Mouse (Mus musculus) midbrain, embryonic 11.5 days (tissue): ENCODE measurements at regions not wholly inside any gene's neighbourhood (a gene's known extent, or its start where the extent isn't known, plus 50 kb on each side); places are given as distances from the start of the nearest gene placed in this dataset.

Experiments
- ATAC-seq: fragments of 200-750 bp; cut with Nextera tagmentation; 2 replicates; pipeline ENCODE4 v1.8.0; 2017; ENCODE audit warnings: moderate TSS enrichment, moderate library complexity; ENCODE audit not compliant: low FRiP score
- DNase-seq: peaks from one replicate; pipeline ENCODE4 v3.0.0; 2015; ENCODE audit warnings: low spot score; ENCODE audit errors: missing footprints
- H3K27ac ChIP-seq: fragments of 300-500 bp; sonication (generic); 2 replicates; pipeline ENCODE4 v1.5.1; 2014; ENCODE audit warnings: low read depth, low read length
- H3K27me3 ChIP-seq: fragments of 300-500 bp; sonication (generic); 2 replicates; pipeline ENCODE4 v1.6.1; 2014; ENCODE audit warnings: mild to moderate bottlenecking, low read length, moderate library complexity, mixed read lengths; ENCODE audit not compliant: control insufficient read depth, insufficient read depth
- H3K36me3 ChIP-seq: fragments of 300-500 bp; sonication (generic); 2 replicates; pipeline ENCODE4 v1.6.1; 2014; ENCODE audit warnings: mild to moderate bottlenecking, low read length, moderate library complexity, mixed read lengths; ENCODE audit not compliant: control insufficient read depth, insufficient read depth
- H3K4me1 ChIP-seq: fragments of 300-500 bp; sonication (generic); 2 replicates; pipeline ENCODE4 v1.6.1; 2014; ENCODE audit warnings: low read length; ENCODE audit not compliant: control insufficient read depth, insufficient read depth
- H3K4me2 ChIP-seq: fragments of 300-500 bp; sonication (generic); 2 replicates; pipeline ENCODE4 v1.6.1; 2014; ENCODE audit warnings: mild to moderate bottlenecking, moderate library complexity
- H3K4me3 ChIP-seq: fragments of 300-500 bp; sonication (generic); 2 replicates; pipeline ENCODE4 v1.5.1; 2014; ENCODE audit warnings: low read depth, low read length
- H3K9ac ChIP-seq: fragments of 300-500 bp; sonication (generic); 2 replicates; pipeline ENCODE4 v1.6.1; 2014; ENCODE audit warnings: low read length
- H3K9me3 ChIP-seq: fragments of 300-500 bp; sonication (generic); 2 replicates; pipeline ENCODE4 v1.6.1; 2016; ENCODE audit warnings: low read length; ENCODE audit not compliant: control insufficient read depth
- WGBS: fragments of 180-500 bp; shearing (Covaris S2); extraction: QIAGEN DNeasy Blood & Tissue Kit; methylation state at CpG from one replicate; pipeline ENCODE4 v1.1.7; 2014; 5-methylcytosine and 5-hydroxymethylcytosine counted together

DNA sequence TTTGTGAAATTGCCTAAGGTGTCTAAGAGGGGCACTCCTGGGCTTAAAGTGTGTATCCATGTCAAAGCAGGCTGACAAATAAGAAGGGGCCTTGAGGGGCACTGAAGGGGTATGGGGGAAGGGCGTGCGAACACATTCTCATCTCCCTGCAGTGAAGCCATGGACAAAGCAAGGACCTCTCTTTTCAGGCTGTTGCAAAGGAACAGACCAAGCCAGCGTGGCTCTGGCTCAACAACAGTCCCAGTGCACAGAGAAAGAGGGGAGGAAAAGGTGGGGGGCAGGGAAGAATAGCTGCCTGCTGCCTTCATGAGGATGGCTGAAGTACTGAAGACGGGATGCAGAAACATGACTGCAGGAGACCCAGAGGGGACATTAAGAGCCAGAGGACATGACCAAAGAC, 184.9 kb upstream of the Rbms3 start:
- Histone ChIP-seq H3K36me3 (no peaks in the 10 kb centered on the region), H3K4me1 (peaks cover 6% of the 10 kb centered on the region), H3K9ac (no peak overlapping the region), H3K4me2 (no peak overlapping the region), H3K27me3 (no peaks in the 10 kb centered on the region), H3K4me3 (no peak overlapping the region), H3K9me3 (no peaks in the 10 kb centered on the region), H3K27ac (no peak overlapping the region)
- WGBS, result 31% methylated on average over 4 of the region's 4 CpGs
- DNase-seq, result no peak
- peak; percentile 67 for ATAC-seq

DNA sequence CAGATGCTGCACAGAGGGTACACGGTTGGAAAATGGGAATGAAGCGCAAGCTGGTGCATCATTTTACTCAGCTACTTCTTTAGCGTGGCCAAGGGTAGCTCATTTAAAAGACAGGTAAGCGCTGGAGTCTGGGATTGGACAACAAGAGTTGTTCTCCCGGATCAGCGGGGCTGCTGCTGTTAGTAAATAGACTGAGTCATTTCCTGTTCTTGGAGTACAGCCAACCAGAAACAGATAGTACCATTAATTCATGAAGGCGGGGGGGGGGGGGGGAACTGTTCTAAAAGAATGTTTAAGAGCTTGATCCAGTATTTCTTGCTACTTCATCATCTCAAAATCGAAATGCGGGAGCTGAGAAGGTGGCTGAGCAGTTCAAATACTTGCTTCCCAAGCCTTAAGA, 183.5 kb upstream of the Rbms3 start:
- DNase-seq (no peak), ATAC-seq (no peak)
- WGBS, result 89% methylated on average over 9 of the region's 9 CpGs
- H3K4me2 ChIP-seq, result no peak overlapping the region
- H3K27me3 ChIP-seq, result no peaks in the 10 kb centered on the region
- H3K4me3 ChIP-seq, result no peak overlapping the region
- no peak overlapping the region for H3K27ac ChIP-seq
- no peaks in the 10 kb centered on the region for H3K36me3 ChIP-seq
- H3K4me1 ChIP-seq, result peaks cover 6% of the 10 kb centered on the region
- no peak overlapping the region for H3K9ac ChIP-seq
- no peaks in the 10 kb centered on the region for H3K9me3 ChIP-seq

DNA sequence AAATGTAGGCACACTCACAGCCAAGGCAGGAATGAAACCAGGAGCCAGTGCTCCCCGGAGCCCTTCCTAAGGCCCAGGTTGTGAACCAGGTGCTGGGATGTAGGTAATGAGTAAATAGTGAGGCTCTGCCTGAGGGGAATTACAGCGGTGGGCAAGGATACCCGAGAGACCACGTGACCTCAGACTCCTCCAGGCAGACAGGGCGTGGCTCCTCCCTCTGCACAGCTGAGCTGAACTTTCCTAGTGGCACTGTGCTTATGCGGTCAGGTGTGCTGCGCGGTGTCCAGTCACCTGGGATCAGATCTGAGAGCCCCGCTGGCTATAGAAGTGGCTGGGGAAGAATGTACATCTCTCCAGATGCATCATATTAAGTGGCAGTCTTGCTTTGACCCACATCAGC, 176.1 kb upstream of the Rbms3 start:
- 92% methylated on average over 9 of the region's 9 CpGs for WGBS
- no peaks in the 10 kb centered on the region for H3K4me1 ChIP-seq
- no peak for ATAC-seq
- no peak overlapping the region for H3K4me2 ChIP-seq
- H3K27me3 ChIP-seq, result no peaks in the 10 kb centered on the region
- DNase-seq, result no peak
- no peaks in the 10 kb centered on the region for H3K9me3 ChIP-seq
- no peak overlapping the region for H3K27ac ChIP-seq
- H3K36me3 ChIP-seq, result no peaks in the 10 kb centered on the region
- no peak overlapping the region for H3K9ac ChIP-seq
- H3K4me3 ChIP-seq, result no peak overlapping the region

DNA sequence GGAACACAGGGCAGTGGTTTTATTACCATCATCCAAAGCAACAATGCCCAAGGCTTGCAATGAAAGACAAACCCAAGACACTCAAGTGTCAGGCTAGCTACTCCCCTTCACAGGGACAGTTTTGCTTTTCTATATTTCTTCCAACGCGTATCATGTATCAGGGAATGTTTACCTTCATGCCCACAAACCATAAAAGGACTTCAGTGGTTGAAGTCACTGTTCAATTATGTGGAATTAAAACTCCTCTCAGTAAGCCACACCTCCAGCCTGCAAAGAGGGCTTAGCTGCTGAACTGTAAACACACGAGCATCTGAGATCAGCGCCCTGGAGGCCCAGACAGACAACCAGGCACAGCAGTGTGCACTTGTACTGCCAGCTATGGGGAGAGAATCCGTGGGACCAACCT, 154.5 kb upstream of the Rbms3 start:
- no peaks in the 10 kb centered on the region for H3K36me3 ChIP-seq
- H3K4me3 ChIP-seq, result no peak overlapping the region
- WGBS, result 73% methylated on average over 5 of the region's 5 CpGs
- H3K27me3 ChIP-seq, result no peaks in the 10 kb centered on the region
- no peak overlapping the region for H3K4me2 ChIP-seq
- no peaks in the 10 kb centered on the region for H3K9me3 ChIP-seq
- no peak overlapping the region for H3K9ac ChIP-seq
- ATAC-seq (no peak), DNase-seq (no peak)
- no peaks in the 10 kb centered on the region for H3K4me1 ChIP-seq
- H3K27ac ChIP-seq, result no peak overlapping the region

DNA sequence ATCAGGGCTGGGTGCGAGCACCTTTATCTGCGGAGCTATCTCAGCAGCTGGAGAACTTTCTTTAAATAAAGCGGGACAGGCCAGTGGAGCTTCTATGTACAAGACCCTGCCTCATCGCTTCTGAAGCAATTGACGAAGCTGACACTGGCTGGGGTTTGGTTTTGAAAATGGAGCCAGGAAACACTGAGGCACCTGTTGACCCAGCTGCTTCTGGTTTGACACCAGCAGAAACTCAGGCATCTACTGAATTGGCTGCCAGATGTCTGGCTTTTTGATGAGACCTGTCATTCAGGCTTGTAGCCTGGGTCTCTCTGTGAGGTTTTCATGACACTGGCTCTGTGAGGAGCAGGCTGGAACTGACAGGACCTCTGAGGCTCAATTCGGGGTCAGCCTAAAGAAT, 124.9 kb upstream of the Rbms3 start:
- WGBS, result 89% methylated on average over 6 of the region's 6 CpGs
- no peaks in the 10 kb centered on the region for H3K4me1 ChIP-seq
- H3K4me2 ChIP-seq, result no peak overlapping the region
- H3K9me3 ChIP-seq, result no peaks in the 10 kb centered on the region
- ATAC-seq (no peak), DNase-seq (no peak)
- no peak overlapping the region for H3K27ac ChIP-seq
- H3K9ac ChIP-seq, result no peak overlapping the region
- H3K36me3 ChIP-seq, result no peaks in the 10 kb centered on the region
- H3K4me3 ChIP-seq, result no peak overlapping the region
- no peaks in the 10 kb centered on the region for H3K27me3 ChIP-seq

- Histone ChIP-seq H3K4me3 (no peak overlapping the region), H3K4me2 (no peak overlapping the region), H3K9me3 (no peaks in the 10 kb centered on the region), H3K4me1 (no peaks in the 10 kb centered on the region), H3K9ac (no peak overlapping the region), H3K27ac (no peak overlapping the region), H3K27me3 (no peaks in the 10 kb centered on the region), H3K36me3 (no peaks in the 10 kb centered on the region)
- DNase-seq, result no peak
- no peak for ATAC-seq
- 85% methylated on average over 3 of the region's 3 CpGs for WGBS
Measured at GRCm38 (mm10) chr9:117753466-117753865, 123.8 kb upstream of the Rbms3 start.

DNA sequence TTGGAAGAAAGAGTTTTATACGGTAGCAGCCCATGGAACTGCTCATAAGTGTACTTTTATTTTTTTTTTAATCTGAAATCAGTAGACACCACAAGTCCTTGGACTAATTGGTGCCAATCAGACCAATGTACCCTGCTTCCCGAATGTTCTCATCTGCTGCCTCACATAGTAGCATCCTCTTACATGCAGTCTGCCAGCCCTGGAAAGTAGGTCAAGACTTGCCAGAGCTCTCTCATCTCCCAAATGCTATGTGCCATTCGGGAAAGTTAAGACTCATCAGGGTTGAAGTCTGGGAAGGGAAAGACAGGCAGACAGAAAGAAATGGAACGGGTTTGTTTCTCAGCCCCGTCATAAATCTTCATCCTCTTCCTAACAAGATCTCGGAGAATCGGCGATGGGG, 115.2 kb upstream of the Rbms3 start:
- Histone ChIP-seq H3K4me2 (no peak overlapping the region), H3K27ac (no peak overlapping the region)
- 93% methylated on average over 8 of the region's 8 CpGs for WGBS

DNA sequence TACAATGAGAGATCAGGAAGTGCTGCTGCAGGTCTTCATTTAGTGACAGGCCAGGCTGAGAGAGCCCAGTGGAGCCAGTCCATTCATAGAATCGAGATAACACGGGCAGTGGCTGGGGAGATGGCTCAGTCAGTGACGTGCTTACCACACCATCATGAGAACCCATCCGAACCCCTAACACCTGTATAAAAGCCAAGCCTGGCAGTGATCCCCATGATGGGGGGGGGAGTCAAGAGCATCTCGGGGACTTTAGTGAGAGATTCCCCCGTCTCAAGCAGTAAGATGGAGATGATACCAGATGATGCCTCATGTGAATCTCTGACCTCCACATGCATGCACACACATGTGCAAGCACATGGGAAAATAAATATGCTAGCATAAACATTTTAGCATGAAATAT, 99.7 kb upstream of the Rbms3 start:
- H3K27ac ChIP-seq, result no peak overlapping the region
- DNase-seq, result no peak
- ATAC-seq, result no peak
- H3K4me1 ChIP-seq, result no peaks in the 10 kb centered on the region
- H3K36me3 ChIP-seq, result no peaks in the 10 kb centered on the region
- H3K4me3 ChIP-seq, result no peak overlapping the region
- H3K27me3 ChIP-seq, result no peaks in the 10 kb centered on the region
- H3K9ac ChIP-seq, result no peak overlapping the region
- H3K9me3 ChIP-seq, result no peaks in the 10 kb centered on the region
- WGBS, result 83% methylated on average over 6 of the region's 6 CpGs
- H3K4me2 ChIP-seq, result no peak overlapping the region

More for the DNA sequence above, 115.2 kb upstream of the Rbms3 start:
- H3K4me1 ChIP-seq, result no peaks in the 10 kb centered on the region
- H3K9me3 ChIP-seq, result no peaks in the 10 kb centered on the region
- ATAC-seq, result no peak
- no peak overlapping the region for H3K9ac ChIP-seq
- no peaks in the 10 kb centered on the region for H3K36me3 ChIP-seq
- no peak for DNase-seq
- H3K27me3 ChIP-seq, result no peaks in the 10 kb centered on the region
- H3K4me3 ChIP-seq, result no peak overlapping the region

DNA sequence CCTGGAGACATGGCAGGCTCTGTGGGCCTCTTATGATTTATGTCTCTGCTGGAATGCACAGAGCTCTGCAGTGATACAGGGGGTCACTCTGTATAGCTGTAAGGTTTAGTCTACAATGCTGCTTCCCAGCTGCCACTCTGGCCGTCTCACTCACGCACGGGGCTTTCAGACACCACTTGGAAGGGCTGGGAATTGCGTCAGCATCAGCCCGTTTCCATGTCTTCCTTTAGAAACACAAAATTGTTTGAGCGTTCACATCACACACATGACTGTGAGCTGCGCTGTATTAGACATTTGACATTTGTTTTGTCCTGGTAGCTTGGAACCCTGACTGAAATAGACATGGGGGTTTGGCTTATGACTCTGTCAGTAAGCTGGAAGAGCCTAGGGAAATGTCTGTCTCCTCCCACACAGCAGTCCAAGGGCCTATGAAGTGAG, 90.5 kb upstream of the Rbms3 start:
- no peak overlapping the region for H3K9ac ChIP-seq
- no peak overlapping the region for H3K4me2 ChIP-seq
- no peak for DNase-seq
- no peak overlapping the region for H3K27ac ChIP-seq
- no peaks in the 10 kb centered on the region for H3K36me3 ChIP-seq
- no peaks in the 10 kb centered on the region for H3K4me1 ChIP-seq
- ATAC-seq, result no peak
- H3K9me3 ChIP-seq, result no peaks in the 10 kb centered on the region
- WGBS, result 92% methylated on average over 7 of the region's 7 CpGs
- no peak overlapping the region for H3K4me3 ChIP-seq
- H3K27me3 ChIP-seq, result no peaks in the 10 kb centered on the region

DNA sequence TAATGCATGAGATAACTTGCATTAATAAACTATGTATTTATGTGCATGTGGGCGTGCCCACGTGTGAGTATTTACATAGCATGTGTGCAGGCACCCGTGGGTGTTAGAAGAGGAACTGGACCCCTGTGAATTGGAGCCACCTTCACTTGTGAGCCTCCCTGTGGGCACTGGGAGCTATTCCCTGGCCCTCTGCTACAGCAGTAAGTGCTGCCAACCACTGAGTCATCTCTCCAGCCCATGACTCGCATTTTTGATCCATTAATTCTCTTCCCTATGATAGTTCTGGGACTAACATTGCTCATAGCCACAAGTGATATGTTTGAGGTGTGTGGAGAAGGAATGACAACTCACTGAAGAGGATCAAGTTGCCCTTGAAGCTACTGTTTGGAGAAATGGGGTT, 87.6 kb upstream of the Rbms3 start:
- H3K9me3 ChIP-seq, result no peaks in the 10 kb centered on the region
- no peak overlapping the region for H3K27ac ChIP-seq
- H3K4me3 ChIP-seq, result no peak overlapping the region
- DNase-seq, result no peak
- no peak overlapping the region for H3K4me2 ChIP-seq
- no peaks in the 10 kb centered on the region for H3K4me1 ChIP-seq
- no peak overlapping the region for H3K9ac ChIP-seq
- ATAC-seq, result no peak
- no peaks in the 10 kb centered on the region for H3K27me3 ChIP-seq
- no peaks in the 10 kb centered on the region for H3K36me3 ChIP-seq
- WGBS, result 91% methylated on average over 4 of the region's 4 CpGs
